Mouse (Mus musculus): Measurements from ENCODE around the gene Dlg1.

DNA sequence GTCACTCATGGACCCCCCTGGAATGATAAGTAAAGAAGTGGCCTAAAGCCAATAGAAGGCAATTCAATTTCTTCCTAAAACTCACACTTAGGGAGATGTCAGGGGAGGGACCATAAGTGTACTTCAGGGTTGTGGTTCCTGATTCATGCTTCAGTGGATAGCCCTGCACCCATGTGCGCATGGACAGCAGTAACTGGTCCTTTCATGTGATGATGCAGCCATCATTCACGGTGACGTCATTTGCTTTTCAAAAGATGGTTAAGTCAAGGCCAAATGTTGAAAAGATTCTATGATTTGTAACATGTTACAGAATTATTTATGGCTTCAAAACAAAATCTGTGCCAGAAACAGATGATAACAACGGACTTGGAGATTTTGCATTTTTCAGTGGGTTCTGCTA is 28.9 kb upstream of the Dlg1 start:
- TF ChIP-seq MAFK (IDR thresholded peaks at IDR 0.05; ENCODE audit: insufficient read depth, low read depth, low read length) (no peak), ZNF384 (IDR thresholded peaks at IDR 0.05; ENCODE audit: low read depth, low read length) (no peak), HCFC1 (IDR thresholded peaks at IDR 0.05; ENCODE audit: borderline replicate concordance, insufficient read depth, low read length) (no peak), ZC3H11A (IDR thresholded peaks at IDR 0.05; ENCODE audit: borderline replicate concordance, low read depth, low read length) (no peak)

Measured in ES-E14 (cell line).